Mouse (Mus musculus): Measurements from ENCODE around the gene Cysrt1. TPM values are rescaled to one million over a fixed set of nuclear protein-coding genes. Genes with fewer than 3 reads are reported as not detected.

The Cysrt1 gene
- polyA plus RNA-seq (2015; fragmentation: Nextera tagmentation; extraction: Ambion mirVana): 0.24 TPM in 1 of 2 replicates, not detected in the other

DNA sequence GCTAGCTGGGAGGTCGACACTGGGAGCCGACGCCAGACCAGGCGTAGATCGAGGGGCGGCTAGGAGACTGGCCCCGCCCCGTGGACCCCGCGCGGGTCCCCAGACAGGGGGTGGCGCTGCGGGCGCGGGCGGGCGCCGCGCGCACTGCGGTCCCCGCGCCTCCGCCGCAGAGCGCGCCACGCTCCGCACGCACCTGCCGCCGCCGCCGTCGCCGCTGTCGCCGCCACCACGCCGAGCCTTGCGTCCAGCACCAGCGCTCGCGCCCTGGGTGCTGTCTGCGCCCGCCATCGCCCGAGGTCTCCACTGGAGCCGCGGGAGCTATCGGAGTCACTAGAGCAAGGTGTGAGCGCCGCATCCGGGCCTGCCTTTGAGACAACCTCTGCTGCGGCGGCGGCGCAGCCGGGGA lies at the start of gene Cysrt1, which contains the start of gene Rnf208:
Gene Cysrt1 (minus strand): TSS at position 352 of the 406 bp plus-strand sequence.
Gene Rnf208 (plus strand): TSS at position 155 of the 406 bp plus-strand sequence.
- peak; percentile 62 for ATAC-seq

GRCm38 (mm10) chr2:25291184-25292053 lies 49.2 kb upstream of the Cysrt1 start:
- Histone ChIP-seq H3K9me3 (ENCODE audit: control insufficient read depth, low read length) (no peaks in the 10 kb centered on the region), H3K27ac (ENCODE audit: low read depth, low read length) (peak overlapping the region; percentile 34; the same call in 1 of the 2 replicates), H3K4me3 (ENCODE audit: low read length) (peak overlapping the region; percentile 32; the same call in 1 of the 2 replicates), H3K27me3 (replicated peaks; ENCODE audit: control insufficient read depth, insufficient read depth, low read length) (peaks cover 52% of the 10 kb centered on the region), H3K36me3 (ENCODE audit: control insufficient read depth, insufficient read depth, low read length) (peaks cover 23% of the 10 kb centered on the region), H3K4me1 (ENCODE audit: control insufficient read depth, insufficient read depth, low read depth, low read length) (peaks cover 40% of the 10 kb centered on the region), H3K4me2 (ENCODE audit: low read length) (peak overlapping the region; percentile 55), H3K9ac (ENCODE audit: low read depth, low read length) (peak overlapping the region; percentile 53)
- 9% methylated on average over 32 of the region's 32 CpGs for WGBS
- 0 out of 2 replicates have a peak, but pooled peaks have one; percentile 2 for ATAC-seq

More for the DNA sequence above, at the start of gene Cysrt1, which contains the start of gene Rnf208:
- Histone ChIP-seq H3K27ac (ENCODE audit: low read depth, low read length) (peak within 1 kb of the TSS; percentile 80), H3K4me3 (ENCODE audit: low read length) (peak within 1 kb of the TSS; percentile 68), H3K9ac (ENCODE audit: low read depth, low read length) (peak within 1 kb of the TSS; percentile 90), H3K9me3 (ENCODE audit: control insufficient read depth, low read length) (no peaks in the 10 kb centered on the region), H3K4me2 (ENCODE audit: low read length) (peak within 1 kb of the TSS; percentile 87), H3K4me1 (ENCODE audit: control insufficient read depth, insufficient read depth, low read depth, low read length) (peaks cover 25% of the 10 kb centered on the region), H3K27me3 (replicated peaks; ENCODE audit: control insufficient read depth, insufficient read depth, low read length) (peaks cover 2% of the 10 kb centered on the region; the same call in 1 of the 2 replicates), H3K36me3 (ENCODE audit: control insufficient read depth, insufficient read depth, low read length) (peaks cover 12% of the 10 kb centered on the region)
- 0% methylated on average over 46 of the region's 59 CpGs for WGBS

GRCm38 (mm10) chr2:25290816-25291130 lies 48.5 kb upstream of the Cysrt1 start:
- Histone ChIP-seq H3K4me1 (ENCODE audit: control insufficient read depth, insufficient read depth, low read depth, low read length) (peaks cover 40% of the 10 kb centered on the region), H3K9me3 (ENCODE audit: control insufficient read depth, low read length) (no peaks in the 10 kb centered on the region), H3K9ac (ENCODE audit: low read depth, low read length) (peak overlapping the region; percentile 53), H3K4me3 (ENCODE audit: low read length) (peak overlapping the region; percentile 32), H3K27ac (ENCODE audit: low read depth, low read length) (peak overlapping the region; percentile 49; the same call in 1 of the 2 replicates), H3K4me2 (ENCODE audit: low read length) (peak overlapping the region; percentile 55), H3K36me3 (ENCODE audit: control insufficient read depth, insufficient read depth, low read length) (peaks cover 21% of the 10 kb centered on the region), H3K27me3 (replicated peaks; ENCODE audit: control insufficient read depth, insufficient read depth, low read length) (peaks cover 52% of the 10 kb centered on the region)
- peak; percentile 25; the same call in 1 of the 2 replicates for ATAC-seq
- whole genome bisulfite sequencing: under 1% methylated on average over 18 of the region's 18 CpGs

DNA sequence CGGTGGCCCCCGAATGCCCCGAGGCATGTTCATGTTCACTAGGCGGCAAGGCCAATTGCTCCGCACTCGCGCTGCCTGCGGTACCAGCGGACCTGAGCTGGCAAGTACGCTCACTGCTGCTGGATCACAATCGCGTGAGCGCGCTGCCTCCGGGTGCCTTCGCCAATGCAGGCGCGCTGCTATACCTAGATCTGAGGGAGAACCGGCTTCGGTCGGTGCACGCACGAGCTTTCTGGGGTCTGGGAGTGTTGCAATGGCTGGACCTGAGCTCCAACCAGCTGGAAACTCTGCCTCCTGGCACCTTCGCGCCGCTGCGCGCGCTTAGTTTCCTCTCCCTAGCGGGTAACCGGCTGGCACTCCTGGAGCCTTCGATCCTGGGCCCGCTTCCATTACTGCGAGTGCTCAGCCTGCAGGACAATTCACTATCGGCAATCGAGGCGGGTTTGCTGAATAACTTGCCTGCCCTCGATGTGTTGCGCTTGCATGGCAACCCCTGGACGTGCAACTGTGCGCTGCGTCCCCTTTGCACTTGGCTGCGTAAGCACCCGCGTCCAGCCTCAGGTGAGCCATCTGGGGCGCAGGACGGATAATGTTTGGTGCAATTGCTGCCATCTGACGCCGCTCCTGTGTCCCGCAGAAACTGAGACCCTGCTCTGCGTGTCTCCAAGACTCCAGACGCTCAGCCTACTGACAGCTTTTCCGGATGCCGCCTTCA lies 48.0 kb upstream of the Cysrt1 start:
- H3K27ac ChIP-seq (ENCODE audit: low read depth, low read length): peak overlapping the region; percentile 49; the same call in 1 of the 2 replicates
- 2% methylated on average over 54 of the region's 54 CpGs for WGBS
- peak overlapping the region; percentile 32 for H3K4me3 ChIP-seq (ENCODE audit: low read length)
- H3K4me1 ChIP-seq (ENCODE audit: control insufficient read depth, insufficient read depth, low read depth, low read length): peaks cover 40% of the 10 kb centered on the region
- H3K4me2 ChIP-seq (ENCODE audit: low read length): peak overlapping the region; percentile 55
- ATAC-seq: peak; percentile 67
- peaks cover 47% of the 10 kb centered on the region for H3K27me3 ChIP-seq (replicated peaks; ENCODE audit: control insufficient read depth, insufficient read depth, low read length)
- H3K9ac ChIP-seq (ENCODE audit: low read depth, low read length): peak overlapping the region; percentile 53
- H3K9me3 ChIP-seq (ENCODE audit: control insufficient read depth, low read length): no peaks in the 10 kb centered on the region
- peaks cover 20% of the 10 kb centered on the region for H3K36me3 ChIP-seq (ENCODE audit: control insufficient read depth, insufficient read depth, low read length)

DNA sequence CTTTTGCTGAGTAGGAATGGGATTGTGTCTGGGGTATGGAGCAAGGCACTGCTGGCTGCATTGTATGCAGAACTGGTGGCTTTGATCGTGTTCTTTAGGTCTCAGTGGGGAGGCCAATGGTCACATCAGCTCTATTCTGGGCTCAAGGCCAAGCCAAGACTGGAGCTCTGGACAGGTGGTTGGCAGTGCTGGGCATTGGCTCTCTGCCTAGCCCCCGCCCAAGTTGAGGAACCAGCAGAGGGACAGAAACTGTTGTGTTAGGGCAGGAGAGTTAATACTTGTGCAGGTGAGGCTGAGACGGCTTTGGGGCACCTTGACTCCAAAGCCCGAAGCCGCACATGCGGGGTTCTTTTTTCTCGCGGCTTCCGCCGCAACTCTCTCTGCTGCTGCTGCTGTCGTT lies 47.4 kb upstream of the Cysrt1 start, which contains the start of gene Lrrc26:
Gene Lrrc26 (plus strand): TSS at position 265 of the 400 bp plus-strand sequence.
- peaks cover 40% of the 10 kb centered on the region for H3K4me1 ChIP-seq (ENCODE audit: control insufficient read depth, insufficient read depth, low read depth, low read length)

GRCm38 (mm10) chr2:25288734-25289345 lies 46.6 kb upstream of the Cysrt1 start:
- Histone ChIP-seq H3K27ac (ENCODE audit: low read depth, low read length) (no peak overlapping the region), H3K36me3 (ENCODE audit: control insufficient read depth, insufficient read depth, low read length) (peaks cover 20% of the 10 kb centered on the region), H3K27me3 (replicated peaks; ENCODE audit: control insufficient read depth, insufficient read depth, low read length) (peaks cover 41% of the 10 kb centered on the region), H3K9me3 (ENCODE audit: control insufficient read depth, low read length) (no peaks in the 10 kb centered on the region), H3K4me3 (ENCODE audit: low read length) (no peak overlapping the region), H3K9ac (ENCODE audit: low read depth, low read length) (no peak overlapping the region), H3K4me1 (ENCODE audit: control insufficient read depth, insufficient read depth, low read depth, low read length) (peaks cover 40% of the 10 kb centered on the region), H3K4me2 (ENCODE audit: low read length) (no peak overlapping the region)
- 85% methylated on average over 7 of the region's 7 CpGs for WGBS
- ATAC-seq: no peak

More for the DNA sequence above, 47.4 kb upstream of the Cysrt1 start, which contains the start of gene Lrrc26:
- Histone ChIP-seq H3K27ac (ENCODE audit: low read depth, low read length) (peak within 1 kb of the TSS; percentile 49; the same call in 1 of the 2 replicates), H3K27me3 (replicated peaks; ENCODE audit: control insufficient read depth, insufficient read depth, low read length) (peaks cover 43% of the 10 kb centered on the region), H3K4me3 (ENCODE audit: low read length) (peak within 1 kb of the TSS; percentile 32), H3K4me2 (ENCODE audit: low read length) (peak within 1 kb of the TSS; percentile 55), H3K36me3 (ENCODE audit: control insufficient read depth, insufficient read depth, low read length) (peaks cover 22% of the 10 kb centered on the region), H3K9me3 (ENCODE audit: control insufficient read depth, low read length) (no peaks in the 10 kb centered on the region), H3K9ac (ENCODE audit: low read depth, low read length) (peak within 1 kb of the TSS; percentile 53)
- 6% methylated on average over 11 of the region's 11 CpGs for WGBS
- ATAC-seq: peak; percentile 10

GRCm38 (mm10) chr2:25287927-25288649 lies 45.8 kb upstream of the Cysrt1 start, which contains the start of gene Tmem210:
Gene Tmem210, plus strand, starts transcription at chr2:25288145.
- no peak for ATAC-seq
- Histone ChIP-seq H3K27me3 (replicated peaks; ENCODE audit: control insufficient read depth, insufficient read depth, low read length) (peaks cover 33% of the 10 kb centered on the region), H3K27ac (ENCODE audit: low read depth, low read length) (no peak within 1 kb of the TSS), H3K4me1 (ENCODE audit: control insufficient read depth, insufficient read depth, low read depth, low read length) (peaks cover 40% of the 10 kb centered on the region), H3K36me3 (ENCODE audit: control insufficient read depth, insufficient read depth, low read length) (peaks cover 20% of the 10 kb centered on the region), H3K4me3 (ENCODE audit: low read length) (no peak within 1 kb of the TSS), H3K9me3 (ENCODE audit: control insufficient read depth, low read length) (no peaks in the 10 kb centered on the region), H3K4me2 (ENCODE audit: low read length) (no peak within 1 kb of the TSS), H3K9ac (ENCODE audit: low read depth, low read length) (no peak within 1 kb of the TSS)
- WGBS: 84% methylated on average over 6 of the region's 6 CpGs
